Mouse (Mus musculus) MEL (cell line): ENCODE data around the gene Etv4. TPM values are rescaled to one million over a fixed set of nuclear protein-coding genes. Genes with fewer than 3 reads are reported as not detected.

Source experiments
- DNase-seq: peaks from one replicate; pipeline ENCODE4 v3.0.0; 2011; ENCODE audit warnings: low read depth, low spot score
- H3K27ac ChIP-seq: 2 replicates; pipeline ENCODE4 v1.5.1; 2012; ENCODE audit warnings: low read depth, mild to moderate bottlenecking, control low read depth, low read length, moderate library complexity; ENCODE audit not compliant: control insufficient read depth
- H3K27me3 ChIP-seq, 2 experiments: fragments of 150-350 bp in 1 of 2; sonication (generic) in 1 of 2; 2 replicates each; pipeline ENCODE4 v1.6.1; 2012; ENCODE audit warnings: low read length in 2 of 2, mild to moderate bottlenecking in 2 of 2, improper control_type of control experiment in 1 of 2, moderate library complexity in 1 of 2; ENCODE audit not compliant: insufficient read depth in 2 of 2, control insufficient read depth in 1 of 2
- H3K36me3 ChIP-seq, 2 experiments: 2 replicates each; pipeline ENCODE4 v1.6.1; 2012 to 2014; ENCODE audit warnings: low read length in 2 of 2, improper control_type of control experiment in 1 of 2, inconsistent platforms in 1 of 2, mild to moderate bottlenecking in 1 of 2; ENCODE audit not compliant: insufficient read depth in 2 of 2, control insufficient read depth in 1 of 2
- H3K4me1 ChIP-seq, 2 experiments: fragments of 150-350 bp in 1 of 2; sonication (generic) in 1 of 2; 2 replicates each; pipeline ENCODE4 v1.6.1; 2012; ENCODE audit warnings: low read length in 2 of 2, improper control_type of control experiment in 1 of 2, mild to moderate bottlenecking in 1 of 2; ENCODE audit not compliant: insufficient read depth in 2 of 2, control insufficient read depth in 1 of 2
- H3K4me3 ChIP-seq, 2 experiments: fragments of 150-350 bp in 1 of 2; sonication (generic) in 1 of 2; 2 replicates each; pipeline ENCODE4 v1.5.1; 2012; ENCODE audit warnings: low read depth in 2 of 2, low read length in 2 of 2, mild to moderate bottlenecking in 2 of 2, moderate library complexity in 2 of 2, control low read depth in 1 of 2, improper control_type of control experiment in 1 of 2; ENCODE audit not compliant: control insufficient read depth in 1 of 2, insufficient read depth in 1 of 2
- H3K79me2 ChIP-seq: 2 replicates; pipeline ENCODE4 v1.6.1; 2012; ENCODE audit warnings: mild to moderate bottlenecking, low read length, moderate library complexity; ENCODE audit not compliant: control insufficient read depth, poor library complexity, insufficient read depth
- H3K9ac ChIP-seq: 2 replicates; pipeline ENCODE4 v1.6.1; 2012; ENCODE audit warnings: low read depth, mild to moderate bottlenecking, control low read depth, low read length, moderate library complexity; ENCODE audit not compliant: control insufficient read depth, poor library complexity, severe bottlenecking
- H3K9me3 ChIP-seq: fragments of 150-350 bp; sonication (generic); replicated peaks from 2 replicates; pipeline ENCODE4 v1.6.1; 2012; ENCODE audit warnings: mild to moderate bottlenecking, low read length, improper control_type of control experiment, moderate library complexity; ENCODE audit not compliant: insufficient read depth
- JUND ChIP-seq: IDR thresholded peaks from 2 replicates; pipeline ENCODE4 v1.6.1; 2011; ENCODE audit warnings: low read depth, mild to moderate bottlenecking, improper control_type of control experiment, low read length
- KAT2A ChIP-seq: conservative IDR thresholded peaks from 2 replicates; pipeline ENCODE4 v1.6.1; 2012; ENCODE audit warnings: low read depth, low read length, improper control_type of control experiment, inconsistent platforms
- MEF2A ChIP-seq: IDR thresholded peaks from 2 replicates; pipeline ENCODE4 v1.6.1; 2014; ENCODE audit warnings: low read depth, mild to moderate bottlenecking, inconsistent platforms, low read length, improper control_type of control experiment; ENCODE audit not compliant: poor library complexity, insufficient replicate concordance, severe bottlenecking; ENCODE audit errors: extremely low read depth
- MXI1 ChIP-seq: IDR thresholded peaks from 2 replicates; pipeline ENCODE4 v1.6.1; 2011; ENCODE audit warnings: mild to moderate bottlenecking, low read depth, low read length, improper control_type of control experiment
- MYC ChIP-seq: IDR thresholded peaks from 2 replicates; pipeline ENCODE4 v1.6.1; 2011; ENCODE audit warnings: low read depth, mild to moderate bottlenecking, low read length, improper control_type of control experiment, moderate library complexity
- NRF1 ChIP-seq: IDR thresholded peaks from 2 replicates; pipeline ENCODE4 v1.6.1; 2014; ENCODE audit warnings: low read depth, mild to moderate bottlenecking, inconsistent platforms, low read length, improper control_type of control experiment, moderate library complexity; ENCODE audit not compliant: poor library complexity, insufficient read depth, severe bottlenecking
- POLR2A ChIP-seq, 2 experiments: IDR thresholded peaks; 2 replicates each; pipeline ENCODE4 v1.6.1; 2011 to 2012; ENCODE audit warnings: low read length in 2 of 2, mild to moderate bottlenecking in 2 of 2, control low read depth in 1 of 2, improper control_type of control experiment in 1 of 2, low read depth in 1 of 2, moderate library complexity in 1 of 2; ENCODE audit not compliant: control insufficient read depth in 1 of 2, insufficient read depth in 1 of 2, poor library complexity in 1 of 2
- RCOR1 ChIP-seq: IDR thresholded peaks from 2 replicates; pipeline ENCODE4 v1.6.1; 2012; ENCODE audit warnings: low read depth, mild to moderate bottlenecking, inconsistent platforms, low read length, improper control_type of control experiment
- UBTF ChIP-seq: IDR thresholded peaks from 2 replicates; pipeline ENCODE4 v1.6.1; 2012; ENCODE audit warnings: low read depth, mild to moderate bottlenecking, inconsistent platforms, low read length, improper control_type of control experiment, moderate library complexity, borderline replicate concordance; ENCODE audit not compliant: insufficient read depth
- ZNF384 ChIP-seq: IDR thresholded peaks from 2 replicates; pipeline ENCODE4 v1.6.1; 2012; ENCODE audit warnings: low read depth, mild to moderate bottlenecking, inconsistent platforms, low read length, improper control_type of control experiment
- polyA plus RNA-seq, 2 experiments: library from polyadenylated mRNA; stranded (reverse) in 1 of 2; unstranded in 1 of 2; fragments of >175 nt in 1 of 2; fragments of >200 nt in 1 of 2; gene quantifications; 2 replicates each; pipeline versions ENCODE4 v1.2.1 to v1.2.4; 2012; ENCODE audit warnings: low replicate concordance in 2 of 2, low read depth in 1 of 2; ENCODE audit not compliant: insufficient read length in 2 of 2, insufficient read depth in 1 of 2, missing spikeins in 1 of 2
- total RNA-seq: library from RNA; depleted of rRNA; stranded (reverse); fragments of 300-350 nt; gene quantifications from 2 replicates; pipeline ENCODE4 v1.2.3, GENCODE M21; 2012

Gene Etv4
- total and polyA plus RNA-seq, 3 experiments = 16.5 to 22.1 TPM; not detected in 1

GRCm38 (mm10) chr11:101784072-101784471, 1.1 kb downstream of the Etv4 start:
- Histone ChIP-seq H3K36me3 (peaks cover 0 to 6% of the 10 kb centered on the region in 2 experiments; a peak in 2 of 4 replicates), H3K9ac (peak overlapping the region; percentile 43), H3K4me3 (peak overlapping the region; percentile 46 to 73), H3K27ac (no peak overlapping the region), H3K4me1 (peaks cover 5 to 15% of the 10 kb centered on the region in 2 experiments; a peak in 3 of 4 replicates), H3K79me2 (no peaks in the 10 kb centered on the region; the same call in 1 of the 2 replicates), H3K9me3 (no peaks in the 10 kb centered on the region), H3K27me3 (peaks cover 0 to 1% of the 10 kb centered on the region in 2 experiments; a peak in 2 of 4 replicates)
- 0 out of 2 replicates have a peak, but pooled peaks have one; percentile 45 for TF ChIP-seq MXI1
- no peak for TF ChIP-seq KAT2A
- TF ChIP-seq UBTF = no peak
- TF ChIP-seq MYC = 0 out of 2 replicates have a peak, but pooled peaks have one; percentile 16
- no peak for TF ChIP-seq NRF1
- TF ChIP-seq RCOR1 = no peak
- no peak for DNase-seq

GRCm38 (mm10) chr11:101783584-101783983, 1.6 kb downstream of the Etv4 start:
- H3K27ac ChIP-seq = no peak overlapping the region
- H3K4me3 ChIP-seq = peak overlapping the region; percentile 46 to 73
- no peaks in the 10 kb centered on the region for H3K9me3 ChIP-seq
- H3K9ac ChIP-seq = peak overlapping the region; percentile 43
- TF ChIP-seq KAT2A = no peak
- TF ChIP-seq UBTF = no peak
- peak; percentile 85 for TF ChIP-seq ZNF384
- no peak for TF ChIP-seq POLR2A (IDR thresholded peaks at IDR 0.05; ENCODE audit: control insufficient read depth in 1 of 2, insufficient read depth in 1 of 2, low read depth in 1 of 2, low read length in 2 of 2, poor library complexity in 1 of 2)
- no peaks in the 10 kb centered on the region; the same call in 1 of the 2 replicates for H3K79me2 ChIP-seq
- H3K36me3 ChIP-seq = peaks cover 0 to 6% of the 10 kb centered on the region in 2 experiments; a peak in 2 of 4 replicates
- H3K27me3 ChIP-seq = peaks cover 0 to 1% of the 10 kb centered on the region in 2 experiments; a peak in 2 of 4 replicates
- DNase-seq = peak; percentile 36
- peaks cover 5 to 15% of the 10 kb centered on the region in 2 experiments; a peak in 3 of 4 replicates for H3K4me1 ChIP-seq

GRCm38 (mm10) chr11:101783135-101783534, 2.0 kb downstream of the Etv4 start:
- Histone ChIP-seq H3K9ac (no peak overlapping the region), H3K9me3 (no peaks in the 10 kb centered on the region), H3K27me3 (peaks cover 0 to 1% of the 10 kb centered on the region in 2 experiments; a peak in 2 of 4 replicates), H3K36me3 (peaks cover 0 to 6% of the 10 kb centered on the region in 2 experiments; a peak in 2 of 4 replicates), H3K4me1 (peaks cover 5 to 15% of the 10 kb centered on the region in 2 experiments; a peak in 3 of 4 replicates), H3K4me3 (no peak overlapping the region), H3K27ac (no peak overlapping the region), H3K79me2 (no peaks in the 10 kb centered on the region; the same call in 1 of the 2 replicates)
- DNase-seq = no peak
- TF ChIP-seq MEF2A (no peak), MXI1 (no peak), JUND (no peak)
